Mouse (Mus musculus) heart, embryonic 12.5 days (tissue): Measurements from ENCODE around the gene Pde4d. TPM values are rescaled to one million over a fixed set of nuclear protein-coding genes. Genes with fewer than 3 reads are reported as not detected.

ENCODE experiments used
- ATAC-seq: fragments of 200-750 bp; cut with Nextera tagmentation; 2 replicates; pipeline ENCODE4 v1.8.0; 2017; ENCODE audit warnings: moderate TSS enrichment, moderate library complexity; ENCODE audit not compliant: insufficient number of reproducible peaks, low FRiP score
- H3K27ac ChIP-seq: fragments of 300-500 bp; sonication (generic); 2 replicates; pipeline ENCODE4 v1.5.1; 2016; ENCODE audit warnings: mild to moderate bottlenecking, moderate library complexity; ENCODE audit not compliant: poor library complexity, severe bottlenecking
- H3K27me3 ChIP-seq: fragments of 300-500 bp; sonication (generic); replicated peaks from 2 replicates; pipeline ENCODE4 v1.6.1; 2016; ENCODE audit warnings: mild to moderate bottlenecking, moderate library complexity
- H3K36me3 ChIP-seq: fragments of 300-500 bp; sonication (generic); 2 replicates; pipeline ENCODE4 v1.6.1; 2016; ENCODE audit warnings: mild to moderate bottlenecking, moderate library complexity
- H3K4me1 ChIP-seq: fragments of 300-500 bp; sonication (generic); replicated peaks from 2 replicates; pipeline ENCODE4 v1.6.1; 2016; ENCODE audit warnings: mild to moderate bottlenecking
- H3K4me2 ChIP-seq: fragments of 300-500 bp; sonication (generic); 2 replicates; pipeline ENCODE4 v1.6.1; 2016; ENCODE audit warnings: mild to moderate bottlenecking, moderate library complexity
- H3K4me3 ChIP-seq: fragments of 300-500 bp; sonication (generic); 2 replicates; pipeline ENCODE4 v1.5.1; 2016; ENCODE audit warnings: mild to moderate bottlenecking
- H3K9ac ChIP-seq: fragments of 300-500 bp; sonication (generic); 2 replicates; pipeline ENCODE4 v1.6.1; 2016; ENCODE audit warnings: mild to moderate bottlenecking, moderate library complexity
- H3K9me3 ChIP-seq: fragments of 300-500 bp; sonication (generic); replicated peaks from 2 replicates; pipeline ENCODE4 v1.6.1; 2016; ENCODE audit warnings: mild to moderate bottlenecking, moderate library complexity
- whole genome bisulfite sequencing: fragments of 180-500 bp; shearing (Covaris S2); methylation state at CpG from one replicate; pipeline ENCODE4 v1.1.7; 2016; 5-methylcytosine and 5-hydroxymethylcytosine counted together
- polyA plus RNA-seq: library from polyadenylated mRNA; unstranded; fragments of >200 nt; fragmentation: Nextera tagmentation; extraction: Ambion mirVana; gene quantifications from 2 replicates; pipeline ENCODE4 v1.2.1, GENCODE M21; 2016

Gene Pde4d
- polyA plus RNA-seq, 1 experiment from 2014 or later = 34.2 TPM

- WGBS = 73% methylated on average over 8 of the region's 8 CpGs
- H3K4me2 ChIP-seq = no peak overlapping the region
- H3K36me3 ChIP-seq = no peaks in the 10 kb centered on the region
- H3K9ac ChIP-seq = no peak overlapping the region
- ATAC-seq = no peak
- H3K9me3 ChIP-seq = no peaks in the 10 kb centered on the region
- no peaks in the 10 kb centered on the region for H3K27me3 ChIP-seq
- no peak overlapping the region for H3K4me3 ChIP-seq
- no peaks in the 10 kb centered on the region for H3K4me1 ChIP-seq
- no peak overlapping the region for H3K27ac ChIP-seq
These were observed 769.4 kb downstream of the Pde4d start for GRCm38 (mm10) chr13:109219019-109219725.

GRCm38 (mm10) chr13:109228967-109229617 is 779.3 kb downstream of the Pde4d start:
- Histone ChIP-seq H3K4me1 (peaks cover 20% of the 10 kb centered on the region), H3K36me3 (no peaks in the 10 kb centered on the region), H3K27ac (no peak overlapping the region), H3K27me3 (no peaks in the 10 kb centered on the region), H3K4me3 (peak overlapping the region; percentile 38), H3K9ac (no peak overlapping the region), H3K9me3 (no peaks in the 10 kb centered on the region), H3K4me2 (peak overlapping the region; percentile 66)
- ATAC-seq = 0 out of 2 replicates have a peak, but pooled peaks have one; percentile 51
- 17% methylated on average over 8 of the region's 8 CpGs for WGBS

GRCm38 (mm10) chr13:109229618-109230334 is 780.0 kb downstream of the Pde4d start:
- no peaks in the 10 kb centered on the region for H3K36me3 ChIP-seq
- no peaks in the 10 kb centered on the region for H3K27me3 ChIP-seq
- no peaks in the 10 kb centered on the region for H3K9me3 ChIP-seq
- peak; percentile 29; the same call in 1 of the 2 replicates for ATAC-seq
- H3K9ac ChIP-seq = no peak overlapping the region
- peak overlapping the region; percentile 66 for H3K4me2 ChIP-seq
- WGBS = 46% methylated on average over 17 of the region's 17 CpGs
- no peak overlapping the region for H3K27ac ChIP-seq
- peaks cover 27% of the 10 kb centered on the region for H3K4me1 ChIP-seq
- peak overlapping the region; percentile 38 for H3K4me3 ChIP-seq

GRCm38 (mm10) chr13:109230335-109230987 is 780.7 kb downstream of the Pde4d start:
- H3K36me3 ChIP-seq = no peaks in the 10 kb centered on the region
- 58% methylated on average over 13 of the region's 13 CpGs for WGBS
- no peak overlapping the region for H3K4me2 ChIP-seq
- H3K4me3 ChIP-seq = no peak overlapping the region
- ATAC-seq = no peak
- peaks cover 28% of the 10 kb centered on the region for H3K4me1 ChIP-seq
- no peak overlapping the region for H3K9ac ChIP-seq
- H3K27ac ChIP-seq = no peak overlapping the region
- H3K27me3 ChIP-seq = no peaks in the 10 kb centered on the region
- H3K9me3 ChIP-seq = no peaks in the 10 kb centered on the region

GRCm38 (mm10) chr13:109231848-109232460 is 782.2 kb downstream of the Pde4d start:
- Histone ChIP-seq H3K4me1 (peaks cover 35% of the 10 kb centered on the region), H3K4me2 (no peak overlapping the region; the same call in 1 of the 2 replicates), H3K36me3 (no peaks in the 10 kb centered on the region), H3K27me3 (no peaks in the 10 kb centered on the region), H3K4me3 (no peak overlapping the region), H3K27ac (no peak overlapping the region), H3K9me3 (no peaks in the 10 kb centered on the region), H3K9ac (no peak overlapping the region)
- 58% methylated on average over 18 of the region's 18 CpGs for whole genome bisulfite sequencing
- no peak for ATAC-seq

GRCm38 (mm10) chr13:109232531-109232930 is 782.8 kb downstream of the Pde4d start:
- Histone ChIP-seq H3K4me1 (peaks cover 35% of the 10 kb centered on the region), H3K27me3 (no peaks in the 10 kb centered on the region), H3K9me3 (no peaks in the 10 kb centered on the region), H3K4me2 (no peak overlapping the region), H3K27ac (no peak overlapping the region), H3K36me3 (no peaks in the 10 kb centered on the region), H3K4me3 (no peak overlapping the region), H3K9ac (no peak overlapping the region)
- no peak for ATAC-seq
- WGBS = 74% methylated on average over 5 of the region's 5 CpGs

GRCm38 (mm10) chr13:109233911-109234613 is 784.3 kb downstream of the Pde4d start:
- no peak overlapping the region for H3K4me3 ChIP-seq
- H3K9me3 ChIP-seq = no peaks in the 10 kb centered on the region
- H3K36me3 ChIP-seq = no peaks in the 10 kb centered on the region
- peaks cover 42% of the 10 kb centered on the region for H3K4me1 ChIP-seq
- no peak overlapping the region for H3K4me2 ChIP-seq
- no peak overlapping the region for H3K27ac ChIP-seq
- H3K9ac ChIP-seq = no peak overlapping the region
- 46% methylated on average over 5 of the region's 5 CpGs for WGBS
- H3K27me3 ChIP-seq = no peaks in the 10 kb centered on the region
- 0 out of 2 replicates have a peak, but pooled peaks have one; percentile 10 for ATAC-seq

GRCm38 (mm10) chr13:109236047-109236446 is 786.3 kb downstream of the Pde4d start:
- Histone ChIP-seq H3K4me1 (peaks cover 34% of the 10 kb centered on the region), H3K36me3 (no peaks in the 10 kb centered on the region), H3K9ac (no peak overlapping the region), H3K4me3 (no peak overlapping the region), H3K4me2 (no peak overlapping the region), H3K27me3 (no peaks in the 10 kb centered on the region), H3K9me3 (no peaks in the 10 kb centered on the region), H3K27ac (peak overlapping the region; percentile 57)
- ATAC-seq = peak; percentile 59; the same call in 1 of the 2 replicates
- 51% methylated on average over 4 of the region's 4 CpGs for WGBS

- ATAC-seq = no peak
- H3K27ac ChIP-seq = peak overlapping the region; percentile 38; the same call in 1 of the 2 replicates
- 43% methylated on average over 4 of the region's 4 CpGs for WGBS
These were observed 788.9 kb downstream of the Pde4d start for GRCm38 (mm10) chr13:109238670-109239069.

GRCm38 (mm10) chr13:109239296-109239695 is 789.5 kb downstream of the Pde4d start:
- peak; percentile 67 for ATAC-seq
- Histone ChIP-seq H3K27ac (no peak overlapping the region), H3K9me3 (no peaks in the 10 kb centered on the region), H3K9ac (no peak overlapping the region), H3K27me3 (no peaks in the 10 kb centered on the region), H3K4me2 (no peak overlapping the region), H3K4me1 (peaks cover 22% of the 10 kb centered on the region), H3K36me3 (no peaks in the 10 kb centered on the region), H3K4me3 (no peak overlapping the region)
- WGBS = 52% methylated on average over 11 of the region's 11 CpGs

More at GRCm38 (mm10) chr13:109238670-109239069, 788.9 kb downstream of the Pde4d start:
- H3K4me1 ChIP-seq = peaks cover 28% of the 10 kb centered on the region
- H3K4me2 ChIP-seq = no peak overlapping the region
- H3K9me3 ChIP-seq = no peaks in the 10 kb centered on the region
- H3K36me3 ChIP-seq = no peaks in the 10 kb centered on the region
- H3K4me3 ChIP-seq = no peak overlapping the region
- H3K9ac ChIP-seq = no peak overlapping the region
- H3K27me3 ChIP-seq = no peaks in the 10 kb centered on the region
